Mouse (Mus musculus) bone marrow macrophage, adult 2 months (primary cell): ENCODE results near the gene Nr2f2.

ENCODE experiments used
- CTCF ChIP-seq: IDR thresholded peaks from 2 replicates; pipeline ENCODE4 v1.5.1; 2012; ENCODE audit warnings: low read depth, mild to moderate bottlenecking, low read length, moderate library complexity
- POLR2A ChIP-seq: IDR thresholded peaks from 2 replicates; pipeline ENCODE4 v1.6.1; 2012; ENCODE audit warnings: mild to moderate bottlenecking, low read depth, low read length, borderline replicate concordance

GRCm38 (mm10) chr7:70348064-70348976 is 18.2 kb downstream of the Nr2f2 start:
- no peak for TF ChIP-seq CTCF
- no peak for TF ChIP-seq POLR2A
